Mouse (Mus musculus): ENCODE results near the gene Emc6. TPM values are rescaled to one million over a fixed set of nuclear protein-coding genes. Genes with fewer than 3 reads are reported as not detected.

Gene Emc6
- polyA plus RNA-seq, 1 experiment from 2014 or later, result 116 TPM

- Histone ChIP-seq H3K36me3 (replicated peaks) (no peaks in the 10 kb centered on the region), H3K4me2 (no peak overlapping the region), H3K27me3 (replicated peaks) (no peaks in the 10 kb centered on the region), H3K27ac (no peak overlapping the region), H3K4me3 (no peak overlapping the region), H3K4me1 (0 out of 2 replicates have a peak, but pooled peaks cover under 1% of the 10 kb centered on the region), H3K9me3 (no peaks in the 10 kb centered on the region), H3K9ac (no peak overlapping the region)
- WGBS, result 38% methylated on average over 4 of the region's 4 CpGs
- no peak for ATAC-seq (replicated peaks)
These were observed 7.6 kb downstream of the Emc6 start for GRCm38 (mm10) chr11:73169231-73169630.

DNA sequence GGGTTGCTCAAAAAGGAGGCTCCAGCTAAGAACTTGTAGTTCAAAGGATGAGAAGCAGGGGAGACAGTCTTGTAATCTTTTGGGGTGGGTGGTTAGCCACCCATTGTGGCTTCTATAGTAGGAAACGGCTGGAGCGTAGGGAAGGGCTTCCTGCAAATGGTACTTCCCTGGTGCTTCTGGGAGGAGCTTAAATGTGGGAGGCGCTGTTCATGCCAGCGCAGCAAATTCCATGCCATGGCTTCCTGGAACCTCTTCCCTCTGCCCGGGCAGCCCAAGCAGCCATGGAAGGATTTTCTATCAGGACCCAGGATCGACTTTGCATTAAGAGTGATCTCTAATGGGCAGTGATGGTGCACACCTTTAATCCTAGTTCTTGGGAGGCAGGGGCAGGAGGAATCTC, 8.3 kb downstream of the Emc6 start:
- Histone ChIP-seq H3K4me1 (no peaks in the 10 kb centered on the region), H3K36me3 (replicated peaks) (no peaks in the 10 kb centered on the region), H3K9me3 (no peaks in the 10 kb centered on the region), H3K4me3 (no peak overlapping the region), H3K4me2 (no peak overlapping the region), H3K9ac (no peak overlapping the region), H3K27ac (no peak overlapping the region), H3K27me3 (replicated peaks) (no peaks in the 10 kb centered on the region)
- ATAC-seq (replicated peaks), result no peak
- WGBS, result 83% methylated on average over 6 of the region's 6 CpGs

DNA sequence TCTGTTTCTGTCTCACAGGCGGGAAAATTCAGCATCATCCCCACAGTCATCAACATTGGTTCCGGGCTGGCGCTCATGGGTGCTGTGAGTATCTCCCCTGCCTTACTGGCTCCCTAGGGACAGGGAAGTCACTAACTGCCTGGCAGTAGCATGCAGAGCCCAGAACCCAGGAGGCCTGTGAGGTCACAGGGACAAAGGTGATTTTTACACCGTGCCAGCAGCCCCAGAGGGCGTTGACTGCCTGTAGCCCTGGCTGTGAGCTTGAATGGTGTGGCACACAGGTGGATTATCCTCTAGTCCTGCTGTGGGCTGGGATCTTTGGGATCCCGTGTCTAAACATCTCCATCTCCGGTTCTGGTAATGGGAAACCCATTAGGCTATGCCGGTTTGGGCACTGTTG, 8.8 kb downstream of the Emc6 start:
- no peaks in the 10 kb centered on the region for H3K36me3 ChIP-seq (replicated peaks)
- no peaks in the 10 kb centered on the region for H3K27me3 ChIP-seq (replicated peaks)
- ATAC-seq (replicated peaks), result no peak
- no peak overlapping the region for H3K4me2 ChIP-seq
- no peaks in the 10 kb centered on the region for H3K4me1 ChIP-seq
- no peak overlapping the region for H3K9ac ChIP-seq
- H3K4me3 ChIP-seq, result no peak overlapping the region
- 83% methylated on average over 8 of the region's 8 CpGs for WGBS
- H3K27ac ChIP-seq, result no peak overlapping the region
- H3K9me3 ChIP-seq, result no peaks in the 10 kb centered on the region

DNA sequence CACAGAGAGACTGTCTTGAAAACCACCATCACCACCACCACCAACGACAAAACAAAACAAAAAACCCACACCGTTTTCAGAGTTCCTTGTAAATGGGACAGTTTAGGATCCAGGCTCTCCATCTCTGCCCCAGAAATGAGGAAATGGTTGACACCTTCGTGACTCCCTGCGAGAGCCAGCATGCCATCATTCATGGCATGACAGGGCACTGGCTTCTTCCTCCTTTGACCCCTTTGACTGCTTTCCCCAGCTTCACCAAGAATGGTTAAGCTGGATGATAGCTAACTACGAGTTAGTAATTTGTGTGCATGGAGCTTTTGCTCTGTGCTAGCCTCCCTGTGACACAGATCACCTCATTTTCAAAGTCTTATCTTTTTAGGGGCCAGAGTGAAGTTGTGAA, 14.6 kb downstream of the Emc6 start:
- 83% methylated on average over 5 of the region's 5 CpGs for WGBS
- peaks cover 11% of the 10 kb centered on the region; the same call in 1 of the 2 replicates for H3K4me1 ChIP-seq
- H3K27ac ChIP-seq, result no peak overlapping the region
- ATAC-seq (replicated peaks), result no peak
- no peak overlapping the region for H3K4me2 ChIP-seq
- H3K4me3 ChIP-seq, result no peak overlapping the region
- H3K27me3 ChIP-seq (replicated peaks), result peaks cover 20% of the 10 kb centered on the region
- no peak overlapping the region for H3K9ac ChIP-seq
- H3K9me3 ChIP-seq, result no peaks in the 10 kb centered on the region
- H3K36me3 ChIP-seq (replicated peaks), result no peaks in the 10 kb centered on the region

GRCm38 (mm10) chr11:73161616-73162015, 15.2 kb downstream of the Emc6 start:
- H3K9me3 ChIP-seq, result no peaks in the 10 kb centered on the region
- ATAC-seq (replicated peaks), result no peak
- no peak overlapping the region for H3K4me3 ChIP-seq
- H3K4me1 ChIP-seq, result peaks cover 11% of the 10 kb centered on the region; the same call in 1 of the 2 replicates
- H3K27me3 ChIP-seq (replicated peaks), result peaks cover 20% of the 10 kb centered on the region
- H3K4me2 ChIP-seq, result no peak overlapping the region
- H3K36me3 ChIP-seq (replicated peaks), result no peaks in the 10 kb centered on the region
- whole genome bisulfite sequencing, result 86% methylated on average over 4 of the region's 4 CpGs
- H3K9ac ChIP-seq, result no peak overlapping the region
- no peak overlapping the region for H3K27ac ChIP-seq

GRCm38 (mm10) chr11:73160811-73161200, 16.0 kb downstream of the Emc6 start:
- Histone ChIP-seq H3K4me2 (peak overlapping the region; percentile 89), H3K36me3 (replicated peaks) (no peaks in the 10 kb centered on the region), H3K4me3 (peak overlapping the region; percentile 43), H3K27ac (no peak overlapping the region), H3K9ac (no peak overlapping the region; the same call in 1 of the 2 replicates), H3K4me1 (peaks cover 11% of the 10 kb centered on the region; the same call in 1 of the 2 replicates), H3K9me3 (no peaks in the 10 kb centered on the region), H3K27me3 (replicated peaks) (peaks cover 20% of the 10 kb centered on the region)
- no peak for ATAC-seq (replicated peaks)
- 29% methylated on average over 6 of the region's 6 CpGs for WGBS

- H3K4me3 ChIP-seq, result peak within 1 kb of the TSS; percentile 43
- no peak; the same call in 1 of the 2 replicates for ATAC-seq (replicated peaks)
- peak within 1 kb of the TSS; percentile 52 for H3K9ac ChIP-seq
- peaks cover 11% of the 10 kb centered on the region; the same call in 1 of the 2 replicates for H3K4me1 ChIP-seq
- H3K27me3 ChIP-seq (replicated peaks), result peaks cover 20% of the 10 kb centered on the region
- no peaks in the 10 kb centered on the region for H3K36me3 ChIP-seq (replicated peaks)
- WGBS, result 2% methylated on average over 48 of the region's 49 CpGs
- H3K9me3 ChIP-seq, result no peaks in the 10 kb centered on the region
- H3K27ac ChIP-seq, result no peak within 1 kb of the TSS
- H3K4me2 ChIP-seq, result peak within 1 kb of the TSS; percentile 89
These were observed 16.7 kb downstream of the Emc6 start, which contains the start of gene P2rx5 for GRCm38 (mm10) chr11:73159957-73160810. Gene P2rx5 (plus strand): TSS chr11:73160421.

DNA sequence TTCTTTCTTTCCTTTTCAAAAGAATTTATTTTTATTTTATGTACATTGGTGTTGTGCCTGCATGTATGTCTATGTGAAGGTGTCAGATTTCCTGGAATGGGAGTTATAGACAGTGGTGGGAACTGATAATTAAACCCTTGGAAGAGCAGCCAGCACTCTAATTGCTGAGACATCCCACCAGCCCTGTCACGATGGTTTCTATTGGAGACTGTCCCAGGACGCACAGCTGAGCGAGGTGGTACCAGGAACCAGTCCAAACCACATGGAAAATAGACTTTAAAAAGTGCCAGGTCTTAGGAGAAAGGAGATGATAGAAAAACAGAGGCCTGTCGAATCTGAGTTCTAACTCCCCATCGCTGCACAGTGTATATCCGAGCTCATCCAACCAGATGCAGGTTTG, 21.8 kb downstream of the Emc6 start:
- Histone ChIP-seq H3K9me3 (no peaks in the 10 kb centered on the region), H3K4me1 (peaks cover 1% of the 10 kb centered on the region; the same call in 1 of the 2 replicates), H3K27me3 (replicated peaks) (peaks cover 8% of the 10 kb centered on the region), H3K27ac (no peak overlapping the region), H3K36me3 (replicated peaks) (no peaks in the 10 kb centered on the region), H3K9ac (no peak overlapping the region), H3K4me3 (no peak overlapping the region), H3K4me2 (no peak overlapping the region)
- 76% methylated on average over 6 of the region's 6 CpGs for WGBS
- ATAC-seq (replicated peaks), result no peak

DNA sequence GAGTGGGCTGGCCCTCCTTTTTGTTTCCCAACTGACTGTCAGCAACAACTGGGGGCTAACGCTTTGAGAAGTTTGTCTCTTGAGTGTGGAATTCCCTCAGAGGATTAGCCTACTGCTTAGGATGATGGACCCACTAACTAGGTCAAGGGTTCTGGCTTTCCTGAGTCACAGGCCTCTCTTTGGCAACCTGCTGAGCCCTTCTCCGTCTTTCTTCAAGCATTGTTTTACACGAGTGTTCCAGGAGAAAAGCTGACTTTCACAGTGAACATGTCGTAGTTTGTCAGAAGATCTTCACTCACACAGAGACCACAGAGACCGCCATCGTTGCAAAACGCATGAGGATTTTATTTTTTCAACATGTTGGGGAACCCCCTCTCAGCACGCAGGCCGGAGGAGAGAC, 28.6 kb downstream of the Emc6 start:
- H3K27ac ChIP-seq, result no peak overlapping the region
- ATAC-seq (replicated peaks), result no peak

GRCm38 (mm10) chr11:73146975-73147365, 29.9 kb downstream of the Emc6 start:
- H3K36me3 ChIP-seq (replicated peaks), result no peaks in the 10 kb centered on the region
- H3K9me3 ChIP-seq, result no peaks in the 10 kb centered on the region
- no peak overlapping the region for H3K4me3 ChIP-seq
- no peak overlapping the region for H3K4me2 ChIP-seq
- H3K27ac ChIP-seq, result no peak overlapping the region
- ATAC-seq (replicated peaks), result no peak
- no peaks in the 10 kb centered on the region for H3K27me3 ChIP-seq (replicated peaks)
- WGBS, result 61% methylated on average over 7 of the region's 7 CpGs
- H3K4me1 ChIP-seq, result no peaks in the 10 kb centered on the region
- H3K9ac ChIP-seq, result no peak overlapping the region

More for the DNA sequence above, 28.6 kb downstream of the Emc6 start:
- Histone ChIP-seq H3K27me3 (replicated peaks) (no peaks in the 10 kb centered on the region), H3K4me3 (no peak overlapping the region), H3K36me3 (replicated peaks) (no peaks in the 10 kb centered on the region), H3K4me1 (no peaks in the 10 kb centered on the region), H3K9ac (no peak overlapping the region), H3K9me3 (no peaks in the 10 kb centered on the region), H3K4me2 (no peak overlapping the region)
- 70% methylated on average over 9 of the region's 9 CpGs for WGBS

DNA sequence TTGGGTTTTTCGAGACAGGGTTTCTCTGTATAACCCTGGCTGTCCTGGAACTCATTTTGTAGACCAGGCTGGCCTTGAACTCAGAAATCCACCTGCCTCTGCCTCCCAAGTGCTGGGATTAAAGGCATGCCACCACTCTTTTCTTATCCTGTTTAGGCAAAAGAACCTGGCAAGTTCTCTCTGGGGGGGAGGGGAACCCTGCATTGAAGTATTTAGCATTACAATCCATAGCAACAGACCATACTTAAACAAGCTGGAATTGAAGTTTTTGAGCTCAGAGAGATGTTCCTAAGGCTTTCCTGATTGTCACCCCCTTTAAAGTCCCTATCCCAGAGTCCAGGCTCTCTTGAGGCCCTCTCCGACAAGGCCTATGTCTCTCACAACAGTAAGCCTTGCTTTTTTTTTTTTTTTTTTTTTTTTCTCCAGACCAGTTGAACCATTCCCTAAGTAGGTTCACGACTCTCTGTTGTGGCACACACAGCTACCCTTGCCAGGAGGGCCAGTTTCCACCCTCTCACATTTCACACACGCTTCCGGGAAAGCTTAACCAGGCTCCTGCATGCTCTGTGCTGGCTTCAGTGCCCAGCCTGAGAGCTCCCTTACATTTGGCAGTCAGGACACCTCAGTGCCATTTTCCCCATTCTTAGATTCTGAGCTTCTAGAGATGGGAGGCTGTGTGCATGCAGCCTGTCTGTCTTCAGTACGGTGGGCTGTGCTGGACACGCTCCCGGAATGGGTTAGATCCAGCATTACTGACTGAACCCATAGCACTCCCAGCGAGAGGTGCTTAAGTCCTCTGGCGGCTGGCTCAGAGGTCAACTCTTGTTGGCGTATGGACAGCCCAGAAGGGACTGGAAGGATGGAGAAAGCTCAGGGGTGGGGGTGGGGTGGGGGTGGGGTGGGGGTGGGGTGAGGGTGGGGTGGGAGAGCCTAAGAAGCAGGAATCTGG, 30.5 kb downstream of the Emc6 start:
- no peaks in the 10 kb centered on the region for H3K4me1 ChIP-seq
- no peaks in the 10 kb centered on the region for H3K9me3 ChIP-seq
- WGBS, result 62% methylated on average over 11 of the region's 11 CpGs
- no peak overlapping the region for H3K9ac ChIP-seq
- no peak overlapping the region for H3K27ac ChIP-seq
- no peaks in the 10 kb centered on the region for H3K36me3 ChIP-seq (replicated peaks)
- no peaks in the 10 kb centered on the region for H3K27me3 ChIP-seq (replicated peaks)
- ATAC-seq (replicated peaks), result no peak
- H3K4me3 ChIP-seq, result no peak overlapping the region
- no peak overlapping the region for H3K4me2 ChIP-seq

DNA sequence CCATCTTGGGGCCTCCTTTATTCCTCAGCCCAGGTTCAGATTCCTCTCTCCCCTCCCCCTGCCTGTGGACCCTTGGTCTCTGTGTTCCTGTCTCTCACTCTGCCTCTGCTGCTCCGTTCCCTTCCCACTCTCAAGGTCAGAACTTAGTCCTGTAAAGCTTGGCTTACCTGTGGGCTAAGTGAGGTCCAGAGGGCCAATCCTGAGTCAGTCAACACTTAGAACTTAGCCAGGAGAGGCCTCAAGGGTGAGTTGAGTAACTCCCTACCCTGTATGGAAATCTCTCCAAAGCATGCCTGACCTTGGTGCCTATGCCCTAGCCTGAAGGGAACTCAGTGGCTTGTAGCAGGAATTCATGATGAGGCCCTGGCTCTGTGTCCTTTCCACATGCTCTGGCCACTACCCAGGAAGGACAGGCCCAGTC, 32.6 kb downstream of the Emc6 start:
- WGBS, result 61% methylated on average over 1 of the region's 1 CpGs
- no peaks in the 10 kb centered on the region for H3K4me1 ChIP-seq
- H3K4me3 ChIP-seq, result no peak overlapping the region
- H3K27me3 ChIP-seq (replicated peaks), result no peaks in the 10 kb centered on the region
- no peak for ATAC-seq (replicated peaks)
- H3K9ac ChIP-seq, result no peak overlapping the region
- no peaks in the 10 kb centered on the region for H3K36me3 ChIP-seq (replicated peaks)
- H3K27ac ChIP-seq, result no peak overlapping the region
- no peaks in the 10 kb centered on the region for H3K9me3 ChIP-seq
- H3K4me2 ChIP-seq, result no peak overlapping the region

All from midbrain, embryonic 15.5 days (tissue).